Comparison of ENCODE assay signal across 15 mouse cellular contexts in the genomic region with DNA sequence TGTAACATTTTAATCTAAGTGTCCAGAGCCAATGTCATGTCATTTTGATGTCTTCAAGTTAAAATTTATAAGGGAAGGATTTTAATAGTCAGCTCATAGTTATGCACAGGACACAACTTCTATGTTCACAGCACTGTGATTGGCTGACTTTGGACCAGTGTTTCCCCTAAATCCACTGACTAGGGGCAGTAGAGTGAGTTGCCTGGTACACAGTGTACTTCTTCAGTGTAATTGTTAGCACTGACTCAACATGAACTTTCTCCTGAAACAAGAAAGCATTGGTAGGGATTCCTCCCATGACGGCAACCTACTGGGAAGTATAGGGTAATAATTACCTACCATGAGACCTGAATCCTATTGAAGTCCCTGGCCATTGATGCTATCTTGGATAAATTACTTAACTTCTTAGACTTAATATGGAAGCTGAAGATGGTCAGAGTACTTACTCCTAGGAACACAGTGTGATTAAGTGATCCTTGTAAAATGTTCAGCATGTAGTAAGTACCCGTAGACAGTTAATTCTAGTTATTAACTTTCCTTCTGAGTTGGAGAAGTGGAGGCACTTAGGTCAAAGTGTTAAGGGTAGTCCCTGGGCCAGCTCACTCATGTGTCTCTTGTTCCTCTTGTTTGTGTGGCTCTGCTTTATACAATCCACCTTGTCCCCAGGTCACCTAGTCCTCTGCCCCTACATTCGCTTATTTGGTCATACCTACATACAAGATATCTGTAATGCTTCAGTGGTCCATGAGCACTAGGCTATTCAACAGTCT.
"Had no signal": no experiment of that assay in that cellular context is flagged by ENCODE, and none has a peak within 500 bp of the region (broad histone marks: within the 10 kb centered on the region; RNA-seq: fewer than 3 reads in every experiment).

No protein-coding gene starts in this region.

- H3K36me3 ChIP-seq: limb, embryonic 13.5 days; liver, embryonic 15.5 days; midbrain, embryonic 10.5 days; neural tube, embryonic 15.5 days had no signal

- DNase-seq: left cerebral cortex, postnatal 4 days; lung, embryonic 14.5 days; lung, postnatal 10 days; lung, postnatal 4 days; midbrain, embryonic 14.5 days; right cerebral cortex, adult 18-20 months; right cerebral cortex, postnatal 25 days; thymus, postnatal 14 days had no signal

- H3K9me3 ChIP-seq: limb, embryonic 13.5 days; liver, embryonic 15.5 days; midbrain, embryonic 10.5 days; neural tube, embryonic 15.5 days had no signal

- H3K27ac ChIP-seq: layer of hippocampus, adult 2 months; limb, embryonic 13.5 days; liver, embryonic 15.5 days; midbrain, embryonic 10.5 days; neural tube, embryonic 15.5 days; stomach, postnatal 0 days had no signal

- H3K4me3 ChIP-seq: layer of hippocampus, adult 2 months; limb, embryonic 13.5 days; liver, embryonic 15.5 days; midbrain, embryonic 10.5 days; myocyte; neural tube, embryonic 15.5 days had no signal

- H3K4me1 ChIP-seq: limb, embryonic 13.5 days; liver, embryonic 15.5 days; midbrain, embryonic 10.5 days; neural tube, embryonic 15.5 days had no signal

- H3K27me3 ChIP-seq: limb, embryonic 13.5 days; liver, embryonic 15.5 days; neural tube, embryonic 15.5 days had no signal
